Mouse (Mus musculus) kidney, postnatal 14 days (tissue): ENCODE measurements around the gene Srr.

Experiments
- DNase-seq: peaks from one replicate; pipeline ENCODE4 v3.0.0; 2022; ENCODE audit warnings: mixed read lengths

The Srr gene

GRCm38 (mm10) chr11:74857756-74858155 is 68.0 kb downstream of the Srr start:
- no peak for DNase-seq
